ENCODE assay signal across 8 mouse cellular contexts in the genomic region with DNA sequence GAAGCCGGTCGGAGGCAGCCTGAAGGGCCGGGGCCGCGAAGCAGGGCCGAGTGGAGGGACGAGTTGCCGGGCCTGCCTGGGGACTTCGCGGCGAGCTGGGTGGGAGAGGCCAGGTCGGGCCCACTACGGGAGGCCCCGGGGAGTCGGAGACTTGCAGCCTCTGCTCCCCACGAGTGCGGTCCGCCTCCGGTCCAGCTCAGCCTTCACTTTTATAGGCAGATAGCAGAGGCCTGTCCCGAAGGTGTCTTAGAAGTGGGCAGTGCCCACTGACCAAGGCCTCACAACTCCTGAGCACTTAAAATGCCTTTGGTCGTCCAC. TPM values are rescaled to one million over a fixed set of nuclear protein-coding genes. Genes with fewer than 3 reads are reported as not detected.
A peak's percentile ranks its signal among the peaks of the same experiment; 100 is the strongest.
DNase-seq lines count a peak whose midpoint lies in the region; ATAC-seq and TF ChIP-seq lines count a peak whose summit lies in the region.

No protein-coding gene starts in this region.

- peak overlapping the region; percentile 86 to 95 for H3K4me3 ChIP-seq in heart, embryonic 14.5 days (ENCODE audit: control insufficient read depth in 1 of 2, insufficient read depth in 1 of 2, low read depth in 1 of 2, low read length in 2 of 2)
- peak overlapping the region; percentile 85 for H3K4me3 ChIP-seq in G1E (ENCODE audit: low read depth, low read length)
- peak overlapping the region; percentile 96 for H3K4me3 ChIP-seq in forebrain, embryonic 15.5 days
- peak overlapping the region; percentile 95 for H3K4me3 ChIP-seq in liver, postnatal 0 days (ENCODE audit: low read depth, low read length)

- peak; percentile 47 for ATAC-seq in heart, embryonic 14.5 days (ENCODE audit: insufficient number of reproducible peaks, insufficient read depth, low FRiP score, low read depth)
- ATAC-seq in G1E (ENCODE audit: extremely low read depth, insufficient number of reproducible peaks, low FRiP score, poor library complexity, severe bottlenecking): no peak
- ATAC-seq in forebrain, embryonic 15.5 days (replicated peaks): no peak; the same call in 1 of the 2 replicates
- peak; percentile 67 for ATAC-seq in liver, postnatal 0 days

- 0% methylated on average over 20 of the region's 21 CpGs for WGBS in heart, embryonic 14.5 days
- WGBS in forebrain, embryonic 15.5 days: 0% methylated on average over 21 of the region's 21 CpGs
- 0% methylated on average over 18 of the region's 21 CpGs for WGBS in liver, postnatal 0 days (ENCODE audit: insufficient replicate concordance)

- H3K4me2 ChIP-seq in heart, embryonic 14.5 days (ENCODE audit: low read length): peak overlapping the region; percentile 76
- H3K4me2 ChIP-seq in forebrain, embryonic 15.5 days (replicated peaks): peak overlapping the region; percentile 65
- H3K4me2 ChIP-seq in liver, postnatal 0 days (ENCODE audit: low read depth, low read length): peak overlapping the region; percentile 93

- no peak for TF ChIP-seq EP300 in liver, postnatal 0 days (IDR thresholded peaks at IDR 0.05; ENCODE audit: low read depth)

- H3K4me1 ChIP-seq in heart, embryonic 14.5 days (ENCODE audit: control insufficient read depth in 2 of 2, insufficient read depth in 2 of 2, low read length in 2 of 2): peaks cover 3 to 24% of the 10 kb centered on the region in 2 experiments; a peak in 3 of 4 replicates
- peaks cover 25% of the 10 kb centered on the region for H3K4me1 ChIP-seq in G1E (ENCODE audit: insufficient read depth, low read depth, low read length)
- peaks cover 47% of the 10 kb centered on the region for H3K4me1 ChIP-seq in forebrain, embryonic 15.5 days
- peaks cover 22% of the 10 kb centered on the region for H3K4me1 ChIP-seq in liver, postnatal 0 days (ENCODE audit: insufficient read depth)

- intact Hi-C loops in heart, postnatal 10 days (cut with DNase I): loop anchor here (5.0 kb wide), 1 partner anchor 81 kb away; a partner anchor contains a TSS
- intact Hi-C loops in left cerebral cortex, postnatal 10 days (cut with DNase I): no loop called here

- H3K27ac ChIP-seq in heart, embryonic 14.5 days (replicated peaks in 1 of 2; ENCODE audit: control insufficient read depth in 1 of 2, insufficient read depth in 1 of 2, low read depth in 2 of 2, low read length in 2 of 2): peak overlapping the region; percentile 59 to 72
- peak overlapping the region; percentile 92 for H3K27ac ChIP-seq in forebrain, embryonic 15.5 days (replicated peaks)
- H3K27ac ChIP-seq in liver, postnatal 0 days (ENCODE audit: low read depth): peak overlapping the region; percentile 76

- no peaks in the 10 kb centered on the region for H3K27me3 ChIP-seq in heart, embryonic 14.5 days (ENCODE audit: control insufficient read depth, insufficient read depth, low read length)
- H3K27me3 ChIP-seq in G1E (ENCODE audit: insufficient read depth, low read length): peaks cover 3% of the 10 kb centered on the region; the same call in 1 of the 2 replicates
- no peaks in the 10 kb centered on the region for H3K27me3 ChIP-seq in forebrain, embryonic 15.5 days
- no peaks in the 10 kb centered on the region for H3K27me3 ChIP-seq in liver, postnatal 0 days (ENCODE audit: insufficient read depth, low read length)

- H3K9me3 ChIP-seq in heart, embryonic 14.5 days (ENCODE audit: control insufficient read depth, low read length): no peaks in the 10 kb centered on the region
- H3K9me3 ChIP-seq in G1E (replicated peaks): no peaks in the 10 kb centered on the region
- H3K9me3 ChIP-seq in forebrain, embryonic 15.5 days: no peaks in the 10 kb centered on the region
- H3K9me3 ChIP-seq in liver, postnatal 0 days (ENCODE audit: low read length): no peaks in the 10 kb centered on the region

- DNase-seq in heart, postnatal 10 days: no peak
- no peak for DNase-seq in G1E (ENCODE audit: low spot score)
- DNase-seq in liver, postnatal 0 days: no peak
- no peak for DNase-seq in adrenal gland, postnatal 36 days
- no peak for DNase-seq in left cerebral cortex, postnatal 10 days (ENCODE audit: extremely low spot score in 1 of 2, low spot score in 2 of 2)
- no peak for DNase-seq in urinary bladder, postnatal 25 days (ENCODE audit: low spot score)

- peak overlapping the region; percentile 93 for H3K9ac ChIP-seq in heart, embryonic 14.5 days (ENCODE audit: low read length)
- H3K9ac ChIP-seq in forebrain, embryonic 15.5 days (replicated peaks): peak overlapping the region; percentile 86
- peak overlapping the region; percentile 92 for H3K9ac ChIP-seq in liver, postnatal 0 days (replicated peaks)

- TF ChIP-seq CTCF in G1E (IDR thresholded peaks at IDR 0.05; ENCODE audit: low read depth, low read length): no peak
- no peak for TF ChIP-seq CTCF in liver, postnatal 0 days (IDR thresholded peaks at IDR 0.05; ENCODE audit: low read depth)

- H3K36me3 ChIP-seq in heart, embryonic 14.5 days (ENCODE audit: control insufficient read depth, insufficient read depth, low read length): peaks cover 32% of the 10 kb centered on the region
- H3K36me3 ChIP-seq in G1E (replicated peaks): peaks cover 34% of the 10 kb centered on the region
- H3K36me3 ChIP-seq in forebrain, embryonic 15.5 days: peaks cover 25% of the 10 kb centered on the region
- H3K36me3 ChIP-seq in liver, postnatal 0 days (replicated peaks; ENCODE audit: insufficient read depth, low read length): peaks cover 13% of the 10 kb centered on the region

RNA-seq across cellular contexts. Expression of a gene that starts 0.3 kb away (rescaled TPM):
- 316 and 321 TPM in 2 replicates for polyA plus RNA-seq in heart, embryonic 14.5 days (2014; fragmentation: Nextera tagmentation; extraction: Ambion mirVana)
- 100 to 1,000 TPM in 1 of 2 experiments, 10 to 100 TPM in 1; 99.0 to 122 TPM for total RNA-seq in heart, postnatal 10 days (2021)
- total RNA-seq in G1E (2014; fragmentation: Nextera tagmentation): 43.0 and 47.0 TPM in 2 replicates
- total RNA-seq in G1E (2017): 112 and 115 TPM in 2 replicates
- polyA plus RNA-seq in G1E (2012): 6.4 and 12.3 TPM in 2 replicates
- polyA plus RNA-seq in forebrain, embryonic 15.5 days (2015; fragmentation: Nextera tagmentation; extraction: Ambion mirVana): 355 and 366 TPM in 2 replicates
- polyA plus RNA-seq in liver, postnatal 0 days (2015; fragmentation: Nextera tagmentation; extraction: Ambion mirVana): 133 and 141 TPM in 2 replicates
- total RNA-seq in adrenal gland, postnatal 36 days (2021): 100 to 1,000 TPM; 187 to 216 TPM
- total RNA-seq in left cerebral cortex, postnatal 10 days (2021): 100 to 1,000 TPM; 104 to 113 TPM

Comparison
In these comparisons a context has a peak if more than half of its experiments do, and no peak if none do; other contexts are left out.
1. ATAC-seq: peak in heart, embryonic 14.5 days (single experiment) and liver, postnatal 0 days (single experiment); none in G1E (single experiment) and forebrain, embryonic 15.5 days (single experiment).
2. Peak in every context shown above with its lines, with median percentiles within 50 percentile points of each other: H3K27ac ChIP-seq, H3K4me2 ChIP-seq, H3K4me3 ChIP-seq and H3K9ac ChIP-seq.